Mouse (Mus musculus) monocyte, adult 5-6 weeks (primary cell): ENCODE measurements around the gene Nr1h4. TPM values are rescaled to one million over a fixed set of nuclear protein-coding genes. Genes with fewer than 3 reads are reported as not detected.

Experiments
- ATAC-seq: fragments of 153-309, 156-312 bp; replicated peaks from 2 replicates; pipeline ENCODE4 v1.8.0; 2017; ENCODE audit warnings: mild to moderate bottlenecking; ENCODE audit not compliant: low TSS enrichment, insufficient number of reproducible peaks, severe bottlenecking, poor library complexity, low FRiP score
- total RNA-seq: library from RNA; stranded (forward); fragments of 200-1000, 200-491, 200-594 nt; gene quantifications from 3 replicates; pipeline ENCODE4 v1.2.3, GENCODE M21; 2017

The Nr1h4 gene
- total RNA-seq, 1 experiment from 2014 or later, result not detected

DNA sequence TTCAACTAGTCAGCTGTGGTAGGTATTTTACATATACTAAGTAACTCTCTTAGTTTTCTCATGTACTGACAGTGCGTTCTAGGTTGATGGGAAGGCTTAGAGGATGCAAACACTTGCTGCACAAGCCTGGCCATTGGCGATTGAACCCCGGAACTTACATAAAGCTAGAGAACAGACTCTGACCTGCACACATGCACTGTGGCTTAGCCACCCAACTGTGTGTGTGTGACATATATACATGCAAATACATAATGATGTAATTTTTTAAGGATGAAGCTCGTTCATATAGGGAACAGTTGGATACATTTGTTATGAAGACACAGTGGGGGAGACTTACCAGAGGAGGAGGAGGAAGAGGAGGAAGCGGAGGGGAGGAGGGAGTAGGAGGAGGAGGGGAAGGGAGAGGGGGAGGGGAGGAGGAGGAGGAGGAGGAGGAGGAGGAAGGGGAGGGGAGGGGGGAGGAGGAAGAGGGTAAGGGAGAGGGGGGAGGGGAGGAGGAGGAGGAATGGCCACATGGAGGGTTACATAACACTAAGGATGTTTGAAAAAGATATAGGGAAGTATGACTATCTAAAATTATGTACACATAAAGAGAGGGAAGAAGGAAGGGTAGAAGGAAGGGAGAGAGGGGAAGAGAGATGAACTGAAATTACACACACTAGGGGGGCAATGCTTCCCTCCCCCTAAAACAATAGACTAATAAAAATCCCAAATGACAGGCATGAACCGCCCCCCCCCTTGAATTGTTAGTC, 126.5 kb downstream of the Nr1h4 start:
- ATAC-seq, result no peak

DNA sequence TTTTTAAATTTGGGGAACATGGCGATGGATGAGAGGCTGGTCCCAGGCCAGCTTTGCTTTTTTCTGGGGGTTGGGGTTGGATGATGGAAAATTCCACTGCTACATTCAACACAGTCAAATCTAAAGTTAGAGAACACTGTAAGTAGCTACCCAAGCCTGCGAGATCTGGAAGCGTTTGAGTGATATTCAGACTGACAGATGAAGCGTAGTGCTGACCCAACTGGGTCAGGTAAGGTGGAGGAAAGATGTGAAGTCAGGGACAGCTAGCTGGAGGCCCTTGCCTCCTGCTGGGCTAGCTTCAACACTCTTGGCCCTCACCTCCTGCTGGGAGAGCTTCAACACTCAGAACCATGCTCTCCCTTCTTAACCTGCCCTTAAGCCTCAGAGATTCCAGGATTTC, 128.4 kb downstream of the Nr1h4 start:
- ATAC-seq, result no peak

Other genes with a start within 250 kb of the Nr1h4 start
- not detected in 3 replicates for gene Ano4, start 188.8 kb downstream of the Nr1h4 start, total RNA-seq
- 1.3 to 6.1 TPM (median 1.7 TPM) in 3 replicates for gene Gas2l3, start 89.6 kb downstream of the Nr1h4 start, total RNA-seq
- gene Slc17a8, start 87.7 kb upstream of the Nr1h4 start, total RNA-seq, result 0.19 TPM in 1 of 3 replicates, not detected in the others
- gene Scyl2, start 152.7 kb upstream of the Nr1h4 start, total RNA-seq, result 29.8 to 47.8 TPM (median 34.8 TPM) in 3 replicates
- gene Actr6, start 198.7 kb upstream of the Nr1h4 start, total RNA-seq, result 15.6 to 21.6 TPM (median 18.0 TPM) in 3 replicates
- gene Uhrf1bp1l, start 211.4 kb upstream of the Nr1h4 start, total RNA-seq, result 27.5 to 45.4 TPM (median 39.8 TPM) in 3 replicates